Mouse (Mus musculus) kidney, adult 11 months (tissue): ENCODE measurements around the gene Flad1.

Experiments used
- DNase-seq: peaks from one replicate; pipeline ENCODE4 v3.0.0; 2022

Flad1 gene

DNA sequence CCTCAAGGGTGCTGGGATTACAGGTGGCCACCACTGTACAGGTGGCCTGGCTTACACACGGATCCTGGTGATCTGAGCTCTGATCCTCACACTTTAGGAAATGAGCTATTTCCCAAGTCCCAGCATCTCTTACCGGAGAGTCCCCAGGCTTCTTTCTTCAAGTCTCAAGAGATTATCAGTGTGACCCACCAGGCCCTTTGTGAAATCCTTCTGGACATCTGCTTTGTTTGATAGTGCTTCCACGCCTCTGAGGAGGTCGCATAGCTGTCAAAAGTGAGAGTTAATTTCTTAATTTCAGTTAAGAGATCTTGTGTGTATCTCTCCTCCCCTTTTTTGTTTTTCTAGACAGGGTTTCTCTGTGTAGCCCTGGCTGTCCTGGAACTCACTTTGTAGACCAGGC lies 14.2 kb upstream of the Flad1 start:
- DNase-seq, result no peak

DNA sequence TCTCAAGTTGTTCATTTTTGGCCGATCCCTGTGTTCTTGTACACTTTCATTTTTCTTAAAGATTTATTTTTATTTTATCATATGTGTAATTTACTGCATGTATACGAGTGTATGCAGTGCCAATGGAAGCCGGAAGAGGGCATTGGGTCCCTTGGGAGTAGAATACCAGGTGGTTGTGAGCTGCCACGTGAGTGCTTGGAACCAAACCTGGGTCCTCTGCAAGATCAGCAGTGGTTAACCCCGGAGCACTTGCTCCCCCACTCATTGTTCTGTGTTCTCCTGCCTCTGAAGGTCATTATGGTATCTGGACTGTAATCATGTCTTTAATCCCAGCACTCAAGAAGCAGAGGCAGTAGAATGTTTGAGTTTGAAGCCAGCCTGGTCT lies 13.5 kb upstream of the Flad1 start:
- DNase-seq, result no peak

DNA sequence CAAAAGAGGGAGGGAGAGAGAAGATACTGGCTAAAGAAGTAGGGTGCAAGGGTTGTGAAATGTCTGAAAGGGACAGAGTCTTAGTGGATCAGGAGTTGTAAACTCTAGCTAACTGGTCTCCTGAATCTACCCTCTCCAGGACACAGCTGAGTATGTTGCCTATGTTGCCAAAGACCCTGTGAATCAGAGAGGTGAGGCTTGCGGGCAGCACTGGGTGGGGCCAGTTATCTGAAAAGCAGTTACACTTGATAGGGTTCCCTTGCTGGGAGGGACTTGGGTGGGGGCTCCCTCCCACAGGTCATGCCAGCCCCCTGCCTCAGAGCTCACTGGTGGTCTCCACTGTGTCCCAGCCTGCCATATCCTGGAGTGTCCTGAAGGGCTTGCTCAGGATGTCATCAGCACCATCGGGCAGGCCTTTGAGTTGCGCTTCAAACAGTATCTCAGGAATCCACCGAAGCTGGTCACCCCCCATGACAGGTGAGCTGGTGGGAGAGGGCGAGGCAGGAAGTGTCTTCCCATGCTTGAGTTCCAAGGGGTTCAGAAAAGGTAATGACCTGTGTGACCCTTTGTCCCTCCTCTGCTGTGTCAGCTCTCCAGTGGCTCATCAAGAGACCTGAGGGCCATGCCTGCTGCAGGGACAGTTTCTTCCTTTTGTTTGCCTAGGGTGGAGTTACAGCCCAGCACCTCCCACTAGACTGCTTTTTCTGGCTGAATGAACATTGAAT lies 12.9 kb upstream of the Flad1 start:
- DNase-seq, result no peak

DNA sequence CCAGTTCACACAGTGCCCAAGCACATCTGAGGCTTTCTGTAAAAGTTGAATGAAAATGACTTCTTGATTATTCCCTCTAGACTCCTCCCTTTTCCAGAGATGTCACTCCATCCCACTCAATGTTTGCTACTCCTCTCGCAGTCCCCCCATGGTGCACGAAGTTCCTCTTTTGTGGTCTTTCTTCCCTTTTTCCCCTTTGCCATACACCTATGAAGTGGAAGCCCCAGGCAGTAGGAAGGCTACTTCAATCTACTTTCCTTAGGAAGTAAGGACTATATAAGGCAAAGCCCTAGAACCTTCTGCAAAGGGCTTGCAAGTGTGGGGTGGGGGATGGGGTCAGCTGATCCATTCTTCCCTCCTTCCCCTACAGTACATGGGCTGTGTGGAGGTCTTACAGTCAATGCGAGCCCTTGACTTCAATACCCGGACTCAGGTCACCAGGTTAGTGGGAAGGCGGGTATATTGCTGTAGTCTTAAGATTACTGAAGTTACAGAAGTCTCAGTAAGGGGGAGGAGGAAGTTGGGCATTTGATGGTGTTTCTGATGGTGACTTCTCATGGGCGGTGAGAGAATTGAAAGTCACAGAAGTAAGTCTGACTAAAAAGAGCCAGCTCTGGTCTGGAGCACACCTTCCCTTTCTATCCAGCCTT lies 11.0 kb upstream of the Flad1 start:
- DNase-seq, result no peak

DNA sequence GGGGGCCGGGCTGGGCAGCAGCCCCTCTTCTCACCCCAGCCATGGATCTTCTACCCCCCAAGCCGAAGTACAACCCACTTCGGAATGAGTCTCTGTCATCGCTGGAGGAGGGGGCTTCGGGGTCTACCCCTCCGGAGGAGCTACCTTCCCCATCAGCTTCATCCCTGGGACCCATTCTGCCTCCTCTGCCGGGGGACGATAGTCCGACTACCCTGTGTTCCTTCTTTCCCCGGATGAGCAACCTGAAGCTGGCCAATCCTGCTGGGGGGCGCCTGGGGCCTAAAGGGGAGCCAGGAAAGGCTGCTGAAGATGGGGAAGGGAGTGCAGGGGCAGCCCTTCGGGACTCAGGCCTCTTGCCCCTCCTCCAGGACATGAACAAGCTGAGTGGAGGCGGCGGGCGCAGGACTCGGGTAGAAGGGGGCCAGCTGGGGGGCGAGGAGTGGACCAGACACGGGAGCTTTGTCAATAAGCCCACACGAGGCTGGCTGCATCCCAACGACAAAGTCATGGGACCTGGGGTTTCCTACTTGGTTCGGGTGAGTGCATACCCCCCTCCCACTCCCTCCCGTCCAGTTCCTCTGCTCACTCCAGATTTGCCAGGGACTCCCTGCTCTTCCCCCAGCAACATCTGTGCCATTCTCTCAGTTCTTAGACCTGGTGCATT lies 10.3 kb upstream of the Flad1 start:
- no peak for DNase-seq

DNA sequence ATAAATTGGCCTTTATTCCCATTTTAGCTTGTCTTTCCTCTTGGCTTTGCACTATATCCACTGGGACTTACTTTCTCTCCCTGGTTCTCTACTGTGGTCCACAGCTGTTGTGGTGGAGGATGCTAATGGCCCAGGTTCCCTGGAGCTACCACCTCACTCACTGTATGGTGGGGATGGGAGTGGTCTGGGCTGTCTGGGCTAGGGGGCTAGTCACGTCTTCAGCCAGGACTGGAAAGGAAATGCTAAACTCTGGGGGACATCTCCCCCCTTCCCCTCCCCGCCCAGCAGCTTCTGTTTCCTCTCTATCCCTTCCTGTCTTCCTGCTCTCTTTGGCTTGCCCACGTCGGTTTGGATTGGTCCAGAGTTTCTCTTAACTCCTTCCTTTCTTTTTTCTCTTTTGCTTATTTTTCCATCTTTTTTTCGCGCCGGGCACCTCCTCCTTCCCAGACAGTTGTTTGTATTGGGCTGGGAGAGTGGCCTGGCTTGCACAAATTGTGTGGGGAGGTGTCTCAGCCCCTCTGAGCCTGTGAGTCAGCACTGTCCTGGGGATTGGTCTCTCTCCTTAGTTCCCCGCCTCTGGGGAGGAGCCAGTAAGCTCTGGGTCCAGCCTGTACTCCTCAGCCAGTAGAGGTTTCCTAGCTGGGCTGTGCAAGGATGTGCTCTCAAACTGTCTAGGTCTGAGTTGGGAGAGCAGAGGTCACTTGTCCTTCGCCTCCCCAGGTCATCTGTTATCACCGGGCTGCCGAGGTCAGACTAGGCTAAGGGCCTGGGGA lies 9.5 kb upstream of the Flad1 start:
- DNase-seq, result peak; percentile 81

DNA sequence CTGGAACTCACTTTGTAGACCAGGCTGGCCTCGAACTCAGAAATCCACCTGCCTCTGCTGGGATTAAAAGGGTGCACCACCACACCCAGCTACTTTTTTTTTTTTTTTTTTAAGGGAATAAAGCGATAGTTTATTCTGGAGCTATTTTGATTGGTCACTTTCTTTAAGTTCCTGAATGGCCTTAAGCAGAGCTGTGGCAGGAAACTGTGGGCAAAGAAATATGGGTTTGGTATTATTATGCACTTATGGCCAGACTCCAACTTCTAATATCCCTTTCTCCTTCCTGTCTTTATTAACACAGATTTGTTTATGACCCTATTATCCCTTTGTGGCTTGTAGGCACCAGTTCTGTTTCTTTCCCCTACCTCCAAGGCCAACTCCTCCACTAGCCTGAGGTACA lies 8.8 kb upstream of the Flad1 start:
- DNase-seq, result no peak

DNA sequence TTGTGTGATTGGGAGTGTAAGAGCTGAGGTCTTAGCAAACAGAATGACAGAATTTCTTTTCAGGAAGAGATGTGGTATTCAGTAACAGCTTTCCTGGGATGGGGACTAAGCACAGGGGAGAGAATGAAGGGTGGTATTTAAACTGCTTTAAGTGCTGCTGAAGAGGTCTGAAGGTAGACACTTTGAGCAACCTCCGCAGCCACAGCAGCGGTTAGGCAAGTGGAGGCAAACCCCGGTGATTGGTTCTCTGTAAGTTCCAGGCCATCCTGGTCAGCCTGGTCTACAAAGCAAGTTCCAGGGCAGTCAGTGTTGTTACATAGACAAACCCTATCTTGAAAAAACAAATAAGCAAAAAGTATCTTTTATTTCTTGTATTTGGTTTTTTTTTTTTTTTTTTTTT lies 8.3 kb upstream of the Flad1 start:
- no peak for DNase-seq

DNA sequence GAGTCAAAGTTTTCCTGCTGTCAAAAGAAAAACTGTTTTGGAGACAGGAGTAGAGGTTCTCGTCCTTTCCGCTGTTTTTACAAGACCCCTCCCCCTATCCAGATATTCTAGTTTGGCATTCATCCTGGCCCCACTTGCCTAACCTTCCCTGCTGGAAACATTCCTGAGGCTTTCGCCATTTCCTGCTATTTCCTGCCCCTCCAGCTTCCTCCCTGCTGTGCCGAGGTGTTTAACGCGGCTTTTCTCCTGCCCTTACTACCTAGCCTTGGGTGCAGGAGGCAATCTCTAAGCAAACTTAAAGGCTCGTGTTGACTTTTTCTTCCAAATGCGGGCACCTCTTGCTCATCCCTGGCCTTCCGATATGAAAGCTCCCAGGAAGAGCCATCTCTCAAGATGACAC lies 7.9 kb upstream of the Flad1 start:
- peak; percentile 60 for DNase-seq

DNA sequence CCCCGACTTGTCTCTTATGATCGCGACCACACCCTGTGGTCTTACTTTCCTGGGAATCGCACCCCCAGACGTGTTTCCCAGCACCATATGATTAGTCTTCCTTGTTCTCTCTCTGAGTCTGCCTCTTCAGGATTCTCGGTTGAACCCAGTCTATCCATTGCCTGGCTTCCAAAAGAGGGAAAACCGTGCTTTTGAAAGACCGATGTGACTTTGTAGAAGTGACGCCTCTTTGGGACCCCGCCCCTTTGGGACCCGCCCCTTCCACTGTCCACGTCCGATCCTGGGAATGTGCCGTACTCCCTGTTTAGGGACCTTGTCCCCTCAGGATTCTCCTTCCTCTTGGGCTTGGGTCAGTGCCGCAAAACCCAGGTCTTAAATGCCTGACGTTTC lies 7.2 kb upstream of the Flad1 start:
- peak; percentile 78 for DNase-seq

DNA sequence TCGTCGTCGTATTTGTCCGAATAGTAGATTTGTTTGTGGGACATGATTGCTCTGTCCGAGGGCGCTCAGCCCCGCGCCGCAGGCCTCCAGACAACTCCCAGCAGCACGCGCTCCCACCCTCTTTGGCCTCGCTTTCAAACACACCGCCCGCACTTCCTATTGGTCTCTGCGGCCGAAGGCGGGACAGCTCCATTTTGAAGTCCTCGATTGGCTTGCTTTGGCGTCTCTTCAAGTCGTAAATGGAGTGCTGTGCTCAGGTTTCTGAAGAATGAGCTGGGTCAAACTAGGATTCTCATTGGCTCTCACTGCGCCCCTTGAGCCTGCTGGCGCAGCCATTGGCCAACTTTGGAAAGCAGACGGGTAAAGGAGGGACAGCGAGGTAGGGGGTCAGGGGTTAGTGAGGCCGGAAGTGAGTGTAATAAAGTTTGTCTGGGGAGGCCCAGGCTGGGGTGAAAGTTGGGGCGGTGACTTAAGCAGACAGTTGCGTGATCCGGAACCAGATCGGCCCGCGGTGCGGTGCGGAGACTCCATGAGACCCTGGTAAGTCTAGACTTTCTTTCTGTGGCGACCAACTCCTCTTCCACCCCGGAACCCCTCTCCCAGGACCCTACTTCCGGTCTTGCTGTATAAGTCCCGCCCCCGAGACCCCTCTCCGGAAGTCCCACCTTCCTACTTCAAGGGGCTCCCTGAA lies 6.6 kb upstream of the Flad1 start, which contains the start of the genes Cks1b and Shc1:
TSS of gene Cks1b (minus strand) at position 214 of the 691 bp plus-strand sequence.
TSS of gene Shc1 (plus strand) at position 274 of the 691 bp plus-strand sequence.
- peak; percentile 99 for DNase-seq

DNA sequence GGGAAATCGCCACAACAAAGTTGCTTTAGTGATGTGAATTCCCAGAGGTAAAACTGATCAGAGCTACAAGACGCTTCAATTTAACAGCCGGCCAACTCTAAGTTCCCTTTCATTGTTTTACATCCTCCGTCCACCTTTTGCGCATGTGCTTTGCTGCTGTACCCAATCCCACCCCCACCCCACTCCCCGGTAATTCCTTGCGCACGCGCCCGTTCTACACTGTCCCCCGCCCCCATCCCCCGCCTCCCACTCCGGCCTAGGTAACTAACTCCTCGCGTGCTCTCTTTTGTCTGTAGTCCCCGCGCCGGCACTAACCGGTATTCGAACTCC lies 6.1 kb upstream of the Flad1 start:
- no peak for DNase-seq

DNA sequence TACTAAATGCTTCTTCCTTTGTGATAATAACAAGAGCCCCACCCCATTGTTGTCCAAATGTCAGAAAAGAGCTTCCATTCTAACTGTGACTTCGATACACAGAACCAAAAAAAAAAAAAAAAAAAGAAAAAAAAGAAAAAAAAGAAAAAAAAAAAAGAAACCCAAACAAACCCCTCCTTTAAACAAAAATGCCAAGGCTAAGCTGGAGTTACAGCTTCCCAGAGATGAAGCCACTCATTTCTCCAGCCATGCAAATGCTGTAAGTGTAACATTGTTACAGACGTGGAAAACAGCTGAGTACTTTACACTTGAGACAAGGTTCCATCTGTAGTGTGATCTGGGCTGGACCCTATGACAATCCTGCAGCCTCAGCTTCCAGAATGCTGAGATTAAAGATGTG lies 5.5 kb upstream of the Flad1 start:
- no peak for DNase-seq

DNA sequence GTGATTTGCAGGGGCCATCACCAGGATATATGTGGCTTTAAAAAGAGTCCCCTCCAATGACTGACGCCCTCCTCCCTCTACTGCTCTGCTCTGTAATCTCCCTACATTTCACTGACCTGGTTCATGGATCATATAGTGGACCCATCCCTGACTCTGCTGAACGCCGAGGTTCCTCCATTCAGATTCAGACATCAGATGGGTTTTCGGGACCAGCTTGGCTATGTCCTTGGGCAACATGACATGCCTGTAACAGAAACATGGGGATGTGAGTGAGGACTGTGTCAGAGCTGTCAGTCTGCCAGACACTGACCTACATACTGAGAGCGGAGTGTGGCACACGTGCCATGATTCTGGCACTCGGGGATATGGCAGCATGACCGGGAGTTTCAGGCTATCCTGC lies 4.5 kb upstream of the Flad1 start:
- no peak for DNase-seq

DNA sequence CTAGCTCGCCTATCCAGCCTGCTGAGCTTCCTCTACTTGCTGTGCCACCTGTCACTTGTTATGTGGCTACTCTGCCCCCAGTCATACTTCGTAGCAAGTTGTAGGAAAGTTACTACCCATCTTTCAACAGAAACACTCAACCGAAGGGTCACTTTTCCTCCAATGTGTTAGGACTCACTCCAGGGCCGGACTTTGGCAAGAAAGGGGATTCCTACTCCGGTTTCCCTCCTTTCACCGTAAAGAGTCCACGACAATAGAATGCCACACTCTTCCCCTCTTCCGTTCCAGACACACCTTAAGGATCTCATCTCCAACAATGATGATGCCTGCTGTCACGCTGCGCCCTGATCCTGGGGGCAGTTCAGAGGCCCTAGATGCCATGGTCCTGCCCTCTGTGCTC lies 806 bp downstream of the Flad1 start:
- no peak for DNase-seq

DNA sequence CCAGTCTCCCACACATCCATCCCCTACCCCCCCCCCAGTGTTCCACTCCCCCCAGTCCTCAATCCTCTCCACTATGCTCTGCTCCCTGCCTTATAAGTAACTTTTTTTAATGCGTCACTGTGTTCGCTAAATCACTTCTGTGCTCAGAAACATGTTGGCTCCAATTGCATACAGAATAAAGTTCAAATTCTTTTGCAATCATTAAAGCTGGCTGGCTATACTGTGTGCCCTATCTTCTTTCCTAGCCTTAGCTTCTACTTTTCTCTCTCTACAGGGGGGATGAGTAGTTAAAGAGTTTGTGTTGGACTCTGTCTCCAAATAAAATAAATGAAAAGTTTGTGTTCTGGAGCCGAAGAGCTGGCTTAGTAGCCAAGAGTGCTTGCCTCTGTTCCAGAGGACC lies 2.0 kb downstream of the Flad1 start:
- no peak for DNase-seq

DNA sequence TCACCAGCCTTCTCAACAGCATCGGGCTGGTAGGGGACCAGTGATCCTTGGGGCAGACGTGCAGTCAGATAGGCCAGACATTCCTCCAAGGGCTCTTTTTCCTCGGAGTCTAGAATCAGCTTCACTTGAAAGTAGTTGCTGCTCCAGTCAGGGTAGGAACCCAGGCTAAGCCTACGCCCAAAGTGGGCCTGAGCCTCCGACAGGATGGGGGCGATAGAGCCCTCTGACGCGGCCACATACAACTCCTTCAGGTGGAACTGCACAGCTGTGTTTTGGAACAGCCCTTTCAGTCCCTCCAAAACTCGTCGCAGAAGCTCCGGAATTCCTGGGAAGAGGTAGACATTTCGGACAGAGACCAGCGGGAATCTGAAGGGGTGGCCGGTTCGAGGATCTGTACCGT lies 3.2 kb downstream of the Flad1 start:
- no peak for DNase-seq

DNA sequence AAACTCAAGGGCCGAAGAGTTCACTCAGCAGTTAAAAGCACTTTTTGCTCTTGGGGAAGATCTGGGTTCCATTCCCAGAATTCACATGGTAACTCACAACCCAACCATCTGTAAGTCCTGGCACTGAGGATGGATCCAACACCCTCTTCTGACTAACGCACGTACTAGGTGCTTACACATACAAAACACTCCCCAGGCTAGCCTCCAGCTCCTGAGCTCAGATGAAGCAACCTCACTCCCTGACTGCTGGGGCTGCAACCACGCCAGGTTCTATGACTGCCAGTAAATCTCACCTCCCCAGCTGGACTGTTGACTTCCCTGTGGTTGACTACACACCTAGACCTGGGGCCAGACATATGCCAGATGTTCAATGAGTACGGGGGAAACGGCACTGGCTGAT lies 4.8 kb downstream of the Flad1 start:
- DNase-seq, result no peak

DNA sequence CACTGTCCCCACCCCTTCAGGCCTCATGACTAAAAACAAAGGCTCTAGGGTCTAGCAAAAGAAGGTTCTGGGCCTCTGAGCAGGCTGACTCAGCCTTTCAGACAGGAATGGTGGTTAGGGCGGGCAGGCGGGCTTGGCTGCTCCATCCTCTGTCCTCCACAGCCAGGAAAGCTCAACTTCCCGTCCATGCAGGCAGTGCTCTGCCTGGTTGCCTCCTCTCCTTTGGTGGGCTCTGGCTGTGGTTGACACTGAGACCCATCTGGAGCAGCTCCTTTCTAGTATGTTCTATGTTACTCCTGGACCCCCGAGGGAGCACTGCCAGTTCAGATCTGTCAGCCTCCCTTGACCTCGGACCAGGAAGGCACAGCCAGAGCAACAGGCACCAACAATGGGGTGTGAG lies 9.0 kb downstream of the Flad1 start, which contains the start of gene Lenep:
TSS of gene Lenep (minus strand) at position 101 of the 400 bp plus-strand sequence.
- DNase-seq, result no peak

DNA sequence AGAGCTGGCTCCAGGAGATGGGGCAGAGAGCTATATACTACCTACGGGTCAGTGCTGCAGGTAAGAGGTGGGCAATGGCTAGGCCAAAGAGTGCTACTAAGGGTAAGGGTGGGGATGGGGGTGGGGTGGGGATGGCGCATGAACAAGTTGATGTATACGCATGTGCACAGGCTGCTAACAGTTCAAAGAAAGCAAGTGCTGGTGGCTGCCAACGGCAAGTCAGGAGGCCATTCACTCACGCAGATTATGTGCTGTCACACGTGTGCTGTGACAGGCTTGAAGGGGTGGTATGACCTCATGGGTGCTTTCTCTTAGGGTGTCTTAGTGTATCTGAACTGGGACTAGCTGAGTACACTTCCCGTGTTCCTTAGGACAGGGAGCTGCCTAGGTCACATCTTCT lies 10.3 kb downstream of the Flad1 start:
- DNase-seq, result no peak

DNA sequence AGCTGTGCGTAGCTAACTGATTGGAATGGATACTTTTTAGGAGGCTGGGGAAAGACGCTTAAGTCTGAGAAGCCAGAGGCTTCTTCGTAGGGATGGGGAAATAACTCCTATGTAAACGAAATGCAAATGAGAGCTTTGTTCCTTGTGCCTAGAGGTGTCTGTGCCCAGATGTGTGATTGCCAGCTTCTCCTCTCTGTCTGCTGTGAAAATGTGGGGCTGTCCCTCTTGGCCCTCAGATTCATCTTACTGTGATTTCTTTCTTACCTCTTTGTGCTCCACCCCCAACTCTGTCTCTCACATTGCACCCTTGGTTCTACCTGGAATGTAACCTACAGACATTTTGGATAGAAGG lies 15.0 kb downstream of the Flad1 start:
- no peak for DNase-seq

DNA sequence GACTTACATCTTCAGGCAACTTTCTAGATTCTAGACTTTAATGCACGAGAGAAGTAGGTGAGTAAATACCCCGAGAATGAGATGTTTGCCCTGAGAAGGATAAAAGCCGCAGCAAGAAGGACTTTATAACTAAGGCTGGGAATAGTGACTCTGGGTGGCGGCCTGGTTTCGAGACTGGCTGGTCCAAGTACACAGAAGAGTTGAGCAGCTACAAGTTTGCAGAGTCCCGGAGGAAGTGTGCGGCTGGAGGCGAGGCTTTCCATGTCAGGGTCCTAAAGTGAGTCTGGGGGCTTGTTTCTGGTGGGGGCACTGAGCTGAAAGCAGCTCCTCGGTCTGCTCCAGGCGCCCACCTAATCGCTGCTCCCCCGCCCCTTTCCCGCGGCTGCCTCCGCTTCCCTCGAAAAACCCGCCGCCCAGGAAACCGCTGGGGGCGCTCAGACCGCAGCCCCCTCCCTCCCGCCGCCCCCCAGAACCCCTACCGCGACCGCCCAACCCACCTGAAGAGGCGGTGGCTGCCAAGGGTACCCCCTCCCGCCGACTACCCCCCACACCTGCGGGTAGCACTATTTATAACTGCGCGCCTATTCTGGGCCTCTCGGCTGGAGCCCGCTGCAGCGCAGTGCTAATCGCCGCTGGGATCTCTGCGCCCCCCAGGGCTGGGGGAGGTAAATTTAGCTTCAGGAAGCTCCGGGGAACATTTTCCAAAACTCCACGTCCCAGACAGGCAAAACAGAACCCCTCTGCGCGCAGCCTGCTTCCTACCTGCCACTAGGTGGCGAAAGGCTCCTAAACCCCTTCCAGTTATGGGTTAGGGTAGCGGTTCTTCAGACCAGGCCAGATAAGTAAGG lies 15.6 kb downstream of the Flad1 start:
- peak; percentile 74 for DNase-seq
